Mouse (Mus musculus) spleen, postnatal 36 days (tissue): ENCODE measurements around the gene Rhog.

Source experiments
- DNase-seq, 2 experiments: peaks; one replicate each; pipeline ENCODE4 v3.0.0; 2022; ENCODE audit warnings: low spot score in 2 of 2, mixed read lengths in 1 of 2

Gene Rhog

GRCm38 (mm10) chr7:102255954-102256353 is at the start of gene Rhog:
Rhog (minus strand) TSS chr7:102256054.
- no peak for DNase-seq

GRCm38 (mm10) chr7:102305596-102305995 is 49.7 kb upstream of the Rhog start:
- no peak for DNase-seq

- no peak for DNase-seq
These were observed 46.6 kb upstream of the Rhog start for GRCm38 (mm10) chr7:102302471-102302870.

GRCm38 (mm10) chr7:102300761-102301160 is 44.9 kb upstream of the Rhog start:
- no peak for DNase-seq

GRCm38 (mm10) chr7:102293234-102293633 is 37.4 kb upstream of the Rhog start:
- no peak for DNase-seq

- no peak for DNase-seq
These were observed 36.4 kb upstream of the Rhog start for GRCm38 (mm10) chr7:102292228-102292627.

- DNase-seq = no peak
These were observed 33.6 kb upstream of the Rhog start for GRCm38 (mm10) chr7:102289466-102289865.

GRCm38 (mm10) chr7:102282261-102282660 is 26.4 kb upstream of the Rhog start:
- no peak for DNase-seq

- DNase-seq = no peak
These were observed 25.5 kb upstream of the Rhog start for GRCm38 (mm10) chr7:102281403-102281802.

- DNase-seq = no peak
These were observed 16.6 kb upstream of the Rhog start for GRCm38 (mm10) chr7:102272422-102272948.

GRCm38 (mm10) chr7:102268395-102268748 is 12.5 kb upstream of the Rhog start:
- DNase-seq = no peak

GRCm38 (mm10) chr7:102267601-102268394 is 11.9 kb upstream of the Rhog start, which contains the start of gene Stim1:
Stim1 (plus strand) TSS chr7:102267806.
- DNase-seq = peak; percentile 68 to 70

GRCm38 (mm10) chr7:102267113-102267579 is 11.3 kb upstream of the Rhog start:
- DNase-seq = peak; percentile 93 to 96

GRCm38 (mm10) chr7:102266401-102267042 is 10.7 kb upstream of the Rhog start:
- peak; percentile 83 to 90 for DNase-seq

GRCm38 (mm10) chr7:102266021-102266400 is 10.2 kb upstream of the Rhog start:
- peak in 1 of 2 experiments; percentile 39 for DNase-seq

GRCm38 (mm10) chr7:102263020-102263419 is 7.2 kb upstream of the Rhog start:
- DNase-seq = no peak

GRCm38 (mm10) chr7:102260518-102260917 is 4.7 kb upstream of the Rhog start:
- DNase-seq = no peak

- no peak for DNase-seq
These were observed 4.0 kb upstream of the Rhog start for GRCm38 (mm10) chr7:102259716-102260479.

- no peak for DNase-seq
These were observed 2.9 kb upstream of the Rhog start for GRCm38 (mm10) chr7:102258753-102259152.

- peak; percentile 64 to 76 for DNase-seq
These were observed 2.3 kb upstream of the Rhog start for GRCm38 (mm10) chr7:102258189-102258588.

- DNase-seq = no peak
These were observed 782 bp upstream of the Rhog start for GRCm38 (mm10) chr7:102256636-102257035.

GRCm38 (mm10) chr7:102253631-102254030 is 2.2 kb downstream of the Rhog start:
- no peak for DNase-seq
